Mouse (Mus musculus) leukemia stem cell, adult 10-12 weeks (primary cell): Measurements from ENCODE around the gene Serpinb5. TPM values are rescaled to one million over a fixed set of nuclear protein-coding genes. Genes with fewer than 3 reads are reported as not detected.

Experiments used
- polyA plus RNA-seq: library from polyadenylated mRNA; stranded (reverse); fragments of >175 nt; gene quantifications from 2 replicates; pipeline ENCODE4 v1.2.3, GENCODE M21; 2012; ENCODE audit warnings: low replicate concordance

Serpinb5 gene
- polyA plus RNA-seq, result 0.07 TPM in 1 of 2 replicates, not detected in the other

GRCm38 (mm10) chr1:106860847-106861246 is at the start of gene Serpinb5:
Gene Serpinb5, plus strand, starts transcription at chr1:106861173.

Other genes starting within 250 kb of the Serpinb5 start
- gene Bcl2, start 146.9 kb upstream of the Serpinb5 start, polyA plus RNA-seq, result 2.7 and 2.9 TPM in 2 replicates
- 0.05 and 2.1 TPM in 2 replicates for gene Kdsr, start 101.4 kb upstream of the Serpinb5 start, polyA plus RNA-seq
- 19.8 and 32.4 TPM in 2 replicates for gene Vps4b, start 64.4 kb upstream of the Serpinb5 start, polyA plus RNA-seq
- gene Serpinb12, start 73.3 kb downstream of the Serpinb5 start, polyA plus RNA-seq, result not detected in 2 replicates
- gene Serpinb13, start 119.8 kb downstream of the Serpinb5 start, polyA plus RNA-seq, result 0.15 TPM in 1 of 2 replicates, not detected in the other
- not detected in 2 replicates for gene Serpinb3a, start 191.1 kb downstream of the Serpinb5 start, polyA plus RNA-seq
- gene Serpinb3d, start 222.3 kb downstream of the Serpinb5 start, polyA plus RNA-seq, result not detected in 2 replicates